Mouse (Mus musculus) lung, postnatal 14 days (tissue): ENCODE measurements at regions not wholly inside any gene's neighbourhood (a gene's known extent, or its start where the extent isn't known, plus 50 kb on each side); places are given as distances from the start of the nearest gene placed in this dataset.

Source experiments
- DNase-seq: peaks from one replicate; pipeline ENCODE4 v3.0.0; 2021

DNA sequence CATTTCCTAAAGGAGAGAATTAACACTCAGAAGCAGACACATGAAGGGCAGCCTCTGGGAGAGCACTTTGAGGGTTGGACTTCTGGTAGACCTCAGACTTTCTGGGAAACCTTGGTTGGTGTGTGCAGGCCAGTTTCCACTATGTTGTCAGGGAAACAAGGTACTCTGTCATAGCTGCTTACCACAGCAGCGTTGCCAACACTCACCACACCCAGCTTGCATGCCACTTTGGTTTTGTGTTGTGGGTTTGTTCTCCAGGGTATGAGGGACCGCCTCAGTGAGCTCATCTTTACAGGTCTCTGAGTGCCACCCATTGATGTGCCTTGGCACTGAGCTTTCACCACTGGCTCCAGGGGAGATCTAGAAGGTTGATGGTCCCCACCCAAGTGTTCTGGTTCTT is 62.8 kb upstream of the Ywhaq start:
- DNase-seq: no peak

DNA sequence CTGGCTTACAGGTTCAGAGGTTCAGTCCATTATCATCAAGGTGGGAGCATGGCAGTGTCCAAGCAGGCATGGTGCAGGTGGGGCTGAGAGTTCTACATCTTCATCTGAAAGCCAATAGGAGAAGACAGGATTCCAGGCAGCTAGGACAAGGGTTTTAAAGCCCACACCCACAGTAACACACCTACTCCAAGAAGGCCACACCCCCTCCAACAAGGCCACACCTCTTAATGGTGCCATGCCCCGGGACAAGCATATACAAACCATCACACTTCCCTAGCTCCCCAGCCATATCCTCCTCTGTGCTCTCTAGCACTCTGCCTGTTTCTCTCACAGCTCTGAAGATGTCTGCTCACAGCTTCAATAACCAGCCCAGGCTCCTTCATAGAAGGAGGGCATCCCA is 61.8 kb upstream of the Ywhaq start:
- DNase-seq: no peak

DNA sequence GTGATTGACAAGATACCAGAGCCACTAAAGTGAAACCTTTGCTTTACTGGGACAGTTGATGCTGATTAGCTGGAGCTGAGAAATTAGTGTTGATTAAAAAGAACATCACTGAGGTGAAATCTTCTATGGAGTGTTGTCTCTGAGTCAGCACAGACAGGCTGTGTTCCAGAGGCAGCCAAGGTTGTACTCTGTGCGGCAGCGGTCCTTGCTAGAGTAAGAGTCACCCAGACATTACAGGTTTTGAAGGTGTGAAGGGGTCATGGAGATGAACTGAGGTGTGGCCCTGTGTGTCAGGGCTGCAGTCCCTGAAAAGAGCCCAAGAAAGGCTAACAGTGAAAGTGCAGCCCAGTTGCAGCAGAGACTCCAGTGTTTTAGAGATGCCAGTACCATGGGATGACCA is 59.1 kb upstream of the Ywhaq start:
- no peak for DNase-seq

DNA sequence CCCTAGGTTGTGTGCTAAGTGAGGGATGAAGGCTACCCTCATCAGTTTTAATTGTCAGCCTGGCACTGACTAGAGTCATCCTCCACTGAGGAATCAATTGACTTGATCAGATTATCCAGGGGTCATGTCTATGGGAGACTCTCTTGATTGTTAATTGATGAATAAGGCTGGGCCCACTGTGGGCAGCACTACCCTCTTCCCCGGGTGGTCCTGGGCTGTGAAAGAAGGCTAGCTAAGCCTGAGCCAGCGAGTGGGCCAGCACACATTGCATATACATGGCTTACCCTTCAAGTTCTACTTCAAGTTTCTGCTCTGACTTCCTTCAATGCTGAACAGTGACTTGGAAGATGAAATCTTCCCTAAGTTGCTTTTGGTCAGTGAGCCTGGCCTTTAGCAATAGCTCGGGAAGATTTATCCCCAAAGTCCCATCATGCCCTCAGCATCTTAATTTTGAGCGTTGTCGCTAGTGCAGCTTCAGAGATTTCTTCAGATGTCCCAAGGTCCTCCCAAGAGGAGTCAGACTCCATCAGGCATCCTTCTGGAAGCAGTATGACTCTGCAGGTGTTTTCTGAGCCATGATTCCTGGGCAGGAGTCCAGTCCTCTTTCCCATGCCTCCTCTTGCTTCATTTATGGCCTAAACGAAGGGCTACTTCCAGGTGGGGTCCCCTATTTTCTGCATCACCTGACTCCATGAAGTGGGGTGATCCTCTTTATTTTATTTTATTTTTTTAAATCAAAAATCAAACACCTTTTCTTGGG is 55.7 kb upstream of the Ywhaq start:
- no peak for DNase-seq

DNA sequence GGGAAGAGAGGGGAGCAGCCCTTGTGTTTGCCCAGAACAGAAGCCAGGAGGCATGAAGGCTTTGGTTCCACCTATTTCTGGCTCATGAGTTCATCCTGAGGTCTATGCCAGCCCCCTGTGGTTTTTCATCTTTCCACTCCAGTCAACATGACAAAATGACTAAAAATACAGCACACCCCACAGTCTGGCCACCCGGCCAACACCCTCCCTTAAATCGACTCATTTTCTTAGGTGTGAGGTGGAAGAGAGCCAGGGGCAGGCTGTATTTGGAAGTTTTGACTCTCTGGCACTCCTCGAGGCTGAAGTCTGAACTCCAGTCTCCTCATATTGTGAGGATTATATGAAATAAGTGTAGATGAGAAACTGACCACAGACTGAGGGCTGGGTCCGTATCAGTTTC is 55.0 kb upstream of the Ywhaq start:
- DNase-seq: peak; percentile 59

DNA sequence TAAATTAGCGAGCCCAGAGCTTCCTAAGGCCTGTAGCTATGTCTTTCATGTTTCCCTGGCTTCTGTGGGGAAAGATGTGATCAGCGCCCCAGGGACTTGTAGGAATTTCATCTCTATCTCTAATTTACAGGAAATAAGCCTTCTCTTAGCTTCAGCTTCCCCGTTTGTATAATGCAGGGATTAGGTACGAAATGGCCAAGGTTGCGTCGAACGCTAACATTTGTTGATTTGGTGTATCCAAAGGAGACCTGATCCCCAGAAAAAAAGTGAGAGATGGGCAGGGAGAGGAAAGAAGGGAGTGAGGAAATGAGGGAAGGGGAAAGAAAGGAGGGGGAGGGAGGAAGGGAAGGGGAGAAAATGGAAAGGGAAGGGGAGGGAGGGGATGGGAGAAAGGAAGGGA is 54.5 kb upstream of the Ywhaq start:
- no peak for DNase-seq

DNA sequence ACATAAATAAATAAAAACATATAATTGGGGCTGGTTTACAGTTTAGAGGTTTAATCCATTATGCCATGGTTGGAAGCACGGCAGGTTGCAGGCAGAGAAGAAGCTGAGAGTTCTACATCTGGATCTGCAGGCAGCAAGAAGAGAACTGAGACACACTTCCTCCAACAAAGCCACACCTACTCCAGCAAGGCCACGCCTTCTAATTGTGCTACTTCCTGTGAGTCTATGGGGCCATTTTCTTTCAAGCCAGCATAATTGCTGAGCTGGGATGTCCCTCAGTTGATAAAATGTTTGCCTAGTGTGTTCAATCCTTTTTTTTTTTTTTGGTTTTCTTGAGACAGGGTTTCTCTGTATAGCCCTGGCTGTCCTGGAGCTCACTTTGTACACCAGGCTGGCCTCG is 52.8 kb upstream of the Ywhaq start:
- no peak for DNase-seq
